Mouse (Mus musculus): ENCODE measurements around the gene Gdf1. TPM values are rescaled to one million over a fixed set of nuclear protein-coding genes. Genes with fewer than 3 reads are reported as not detected.
A peak's percentile ranks its signal among the peaks of the same experiment; 100 is the strongest.

Gdf1 gene
- polyA plus RNA-seq (2015; fragmentation: Nextera tagmentation; extraction: Ambion mirVana) = 8.7 and 9.5 TPM in 2 replicates

DNA sequence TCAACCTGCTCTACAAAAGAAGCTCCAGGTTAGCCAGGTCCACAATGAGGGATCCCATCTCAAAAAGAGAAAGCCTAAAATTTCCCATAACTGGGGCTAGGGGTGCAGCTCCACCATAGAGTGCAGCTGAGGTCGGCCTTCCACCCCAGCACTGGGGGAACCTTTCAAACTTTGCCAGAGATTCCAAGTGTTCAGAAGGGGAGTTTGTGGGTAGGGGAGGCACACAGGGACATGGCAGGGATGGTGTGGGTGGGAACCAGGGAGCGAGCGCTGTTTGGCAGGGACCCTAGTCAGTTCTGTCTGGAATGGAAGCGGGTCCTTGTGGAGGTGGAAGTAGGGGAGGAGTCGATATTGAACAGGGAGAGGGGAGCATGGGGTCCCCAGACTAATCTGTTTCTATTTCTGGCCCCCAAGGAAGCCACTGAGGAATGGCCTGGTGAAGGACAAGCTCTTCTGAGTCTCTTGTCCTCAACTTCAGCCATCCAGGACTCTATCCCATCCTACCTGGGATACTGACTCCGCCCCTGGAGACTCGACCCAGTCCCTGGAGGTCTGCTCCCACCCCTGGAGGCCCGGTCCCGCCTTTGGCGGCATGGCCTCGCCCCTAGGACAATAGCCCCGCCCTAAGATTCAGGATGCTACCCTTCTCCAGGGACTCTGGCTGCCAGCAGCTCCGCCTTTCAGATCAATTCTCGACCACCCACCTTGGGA is at the start of gene Gdf1:
Gene Gdf1, plus strand, starts transcription at position 694 of the 711 bp plus-strand sequence.
- Histone ChIP-seq H3K27me3 (replicated peaks; ENCODE audit: control insufficient read depth, insufficient read depth, low read length) (no peaks in the 10 kb centered on the region; the same call in 1 of the 2 replicates), H3K9me3 (ENCODE audit: control insufficient read depth, low read length) (no peaks in the 10 kb centered on the region), H3K27ac (ENCODE audit: low read depth, low read length) (no peak within 1 kb of the TSS), H3K4me2 (ENCODE audit: low read length) (peak within 1 kb of the TSS; percentile 12), H3K4me1 (ENCODE audit: control insufficient read depth, insufficient read depth, low read depth, low read length) (peaks cover 15% of the 10 kb centered on the region), H3K9ac (ENCODE audit: low read depth, low read length) (peak within 1 kb of the TSS; percentile 22; the same call in 1 of the 2 replicates), H3K4me3 (ENCODE audit: low read length) (no peak within 1 kb of the TSS), H3K36me3 (ENCODE audit: control insufficient read depth, insufficient read depth, low read length) (peaks cover 43% of the 10 kb centered on the region)
- ATAC-seq = no peak
- 29% methylated on average over 14 of the region's 14 CpGs for WGBS

DNA sequence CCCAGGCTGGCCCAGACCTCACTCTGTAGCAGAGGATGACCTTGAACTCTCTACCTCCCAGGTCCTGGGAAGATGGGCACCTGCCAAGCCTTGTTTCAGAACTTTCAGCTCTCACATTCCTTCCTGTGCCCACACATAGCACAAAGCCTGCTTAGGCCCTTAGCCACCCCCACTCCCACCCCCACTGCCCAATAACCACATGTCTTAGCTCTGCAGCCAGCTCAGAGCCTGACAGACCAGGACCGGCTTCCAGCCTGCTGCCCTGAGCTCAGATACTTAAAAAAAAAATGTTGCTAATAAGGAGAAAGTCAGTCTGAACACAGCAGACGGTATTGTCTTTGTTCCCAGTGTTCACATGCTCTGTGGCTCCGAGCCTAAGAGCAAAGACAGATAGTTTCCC is 48.6 kb upstream of the Gdf1 start:
- WGBS = 49% methylated on average over 3 of the region's 3 CpGs
- H3K27me3 ChIP-seq (replicated peaks; ENCODE audit: control insufficient read depth, insufficient read depth, low read length) = no peaks in the 10 kb centered on the region

DNA sequence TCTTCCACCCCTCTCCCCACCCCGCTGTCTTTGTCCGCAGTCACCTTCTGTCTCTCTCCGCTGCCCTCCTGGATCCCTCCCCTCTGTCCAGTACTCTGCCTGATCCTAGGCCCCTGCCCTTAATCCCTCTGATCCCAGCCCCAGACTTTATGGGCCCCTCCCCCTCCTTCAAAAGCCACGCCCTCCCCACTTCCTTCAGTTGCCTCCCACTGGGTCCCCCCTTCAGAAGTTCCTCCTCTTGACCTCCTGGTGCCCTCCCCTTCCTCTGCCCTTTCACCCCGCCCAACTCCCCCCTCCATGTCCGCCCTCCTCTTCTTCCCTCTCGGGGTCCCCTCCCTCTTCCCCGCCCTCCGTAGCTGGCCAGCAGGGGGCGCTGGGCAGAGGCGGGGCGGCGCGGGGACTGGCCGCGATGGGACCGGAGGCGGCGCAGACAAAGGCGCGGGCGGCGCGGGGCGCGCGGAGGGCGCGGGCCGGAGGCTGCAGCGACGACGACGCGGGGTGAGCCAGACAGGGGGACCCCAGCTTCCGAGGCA is 46.9 kb upstream of the Gdf1 start, which contains the start of gene Homer3:
Gene Homer3, plus strand, starts transcription at position 225 of the 533 bp plus-strand sequence.
- H3K27ac ChIP-seq (ENCODE audit: low read depth, low read length) = peak within 1 kb of the TSS; percentile 51; the same call in 1 of the 2 replicates
- H3K4me2 ChIP-seq (ENCODE audit: low read length) = peak within 1 kb of the TSS; percentile 71
- H3K27me3 ChIP-seq (replicated peaks; ENCODE audit: control insufficient read depth, insufficient read depth, low read length) = no peaks in the 10 kb centered on the region
- H3K4me3 ChIP-seq (ENCODE audit: low read length) = peak within 1 kb of the TSS; percentile 72
- 0 out of 2 replicates have a peak, but pooled peaks cover 7% of the 10 kb centered on the region for H3K36me3 ChIP-seq (ENCODE audit: control insufficient read depth, insufficient read depth, low read length)
- H3K9me3 ChIP-seq (ENCODE audit: control insufficient read depth, low read length) = no peaks in the 10 kb centered on the region
- H3K9ac ChIP-seq (ENCODE audit: low read depth, low read length) = peak within 1 kb of the TSS; percentile 82
- peak; percentile 83 for ATAC-seq
- peaks cover 12% of the 10 kb centered on the region for H3K4me1 ChIP-seq (ENCODE audit: control insufficient read depth, insufficient read depth, low read depth, low read length)
- under 1% methylated on average over 30 of the region's 36 CpGs for WGBS

More for the DNA sequence above, 48.6 kb upstream of the Gdf1 start:
- Histone ChIP-seq H3K4me2 (ENCODE audit: low read length) (no peak overlapping the region), H3K4me1 (ENCODE audit: control insufficient read depth, insufficient read depth, low read depth, low read length) (peaks cover 12% of the 10 kb centered on the region), H3K27ac (ENCODE audit: low read depth, low read length) (no peak overlapping the region), H3K4me3 (ENCODE audit: low read length) (no peak overlapping the region), H3K9ac (ENCODE audit: low read depth, low read length) (0 out of 2 replicates have a peak overlapping the region, but pooled peaks have one; percentile 28), H3K9me3 (ENCODE audit: control insufficient read depth, low read length) (no peaks in the 10 kb centered on the region), H3K36me3 (ENCODE audit: control insufficient read depth, insufficient read depth, low read length) (0 out of 2 replicates have a peak, but pooled peaks cover 5% of the 10 kb centered on the region)
- ATAC-seq = no peak

DNA sequence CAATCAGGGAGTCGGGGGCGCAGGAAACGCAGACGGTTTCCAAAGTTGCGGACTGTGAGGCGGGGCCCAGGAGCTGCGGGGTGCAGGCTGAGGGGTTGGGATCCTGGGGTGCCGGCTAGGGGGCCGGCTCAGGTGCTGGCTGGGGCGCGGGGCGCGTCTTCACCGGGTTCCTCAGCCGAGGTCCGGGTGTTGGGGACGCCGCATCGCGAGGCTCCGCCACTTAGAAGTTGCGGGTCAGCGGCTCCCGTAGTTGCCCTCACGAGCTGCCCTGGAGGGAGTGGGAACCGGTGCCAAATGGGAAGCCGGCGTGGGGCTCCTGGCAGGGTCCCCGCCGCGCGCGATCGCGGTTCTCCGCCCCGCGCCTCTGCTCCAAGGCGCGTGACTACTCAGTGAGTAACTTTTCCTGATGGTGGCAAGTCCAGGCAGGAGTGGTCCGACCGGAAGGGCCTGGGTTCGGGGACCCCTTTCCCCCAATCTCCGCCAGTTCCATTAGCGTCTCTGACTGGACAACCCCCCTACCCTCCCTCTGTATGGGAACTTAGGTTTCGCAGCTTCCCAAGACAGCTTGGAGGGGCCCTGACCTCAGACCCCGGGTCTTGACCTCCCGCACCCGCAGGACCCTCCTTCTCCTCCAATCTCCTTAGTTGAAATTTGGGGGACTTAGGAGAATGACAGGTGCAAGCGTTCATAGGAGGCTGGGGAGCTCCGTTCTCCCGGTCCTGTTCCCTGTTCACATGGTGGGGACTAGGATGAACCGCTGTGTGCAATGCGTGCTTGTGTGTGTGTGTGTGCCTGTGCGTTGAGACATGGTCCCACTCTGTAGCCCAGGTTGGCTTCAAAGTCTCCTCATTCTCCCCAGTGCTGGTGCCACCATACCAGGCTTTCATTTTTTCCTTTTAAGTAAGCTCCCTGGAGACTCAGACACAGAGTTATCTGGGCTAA is 46.2 kb upstream of the Gdf1 start:
- Histone ChIP-seq H3K27me3 (replicated peaks; ENCODE audit: control insufficient read depth, insufficient read depth, low read length) (no peaks in the 10 kb centered on the region), H3K36me3 (ENCODE audit: control insufficient read depth, insufficient read depth, low read length) (0 out of 2 replicates have a peak, but pooled peaks cover 7% of the 10 kb centered on the region), H3K4me2 (ENCODE audit: low read length) (peak overlapping the region; percentile 71), H3K27ac (ENCODE audit: low read depth, low read length) (peak overlapping the region; percentile 51; the same call in 1 of the 2 replicates), H3K4me1 (ENCODE audit: control insufficient read depth, insufficient read depth, low read depth, low read length) (peaks cover 12% of the 10 kb centered on the region), H3K9ac (ENCODE audit: low read depth, low read length) (peak overlapping the region; percentile 82), H3K4me3 (ENCODE audit: low read length) (peak overlapping the region; percentile 72), H3K9me3 (ENCODE audit: control insufficient read depth, low read length) (no peaks in the 10 kb centered on the region)
- peak; percentile 51 for ATAC-seq
- 1% methylated on average over 35 of the region's 55 CpGs for WGBS

DNA sequence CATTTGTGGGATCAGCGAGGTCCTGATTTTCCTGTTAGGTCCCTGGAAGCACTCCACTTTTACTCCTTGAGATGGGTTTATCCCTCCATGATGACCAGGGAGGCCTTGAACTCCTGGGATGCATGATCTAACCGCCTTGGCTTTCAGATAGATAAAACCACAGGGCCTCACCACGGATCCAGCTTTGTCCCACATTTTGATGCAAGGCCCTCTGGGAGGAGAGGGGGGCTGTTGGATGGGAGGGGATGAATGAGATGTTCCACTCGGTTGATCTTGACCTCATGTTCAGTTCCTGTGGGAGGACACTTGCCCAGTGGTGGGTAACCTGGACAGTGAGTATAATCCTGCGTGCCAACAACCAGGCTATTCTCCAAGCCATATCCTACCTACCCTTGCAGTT is 45.2 kb upstream of the Gdf1 start:
- Histone ChIP-seq H3K36me3 (ENCODE audit: control insufficient read depth, insufficient read depth, low read length) (peaks cover 8% of the 10 kb centered on the region; the same call in 1 of the 2 replicates), H3K4me3 (ENCODE audit: low read length) (no peak overlapping the region), H3K4me2 (ENCODE audit: low read length) (no peak overlapping the region), H3K9me3 (ENCODE audit: control insufficient read depth, low read length) (no peaks in the 10 kb centered on the region), H3K9ac (ENCODE audit: low read depth, low read length) (no peak overlapping the region), H3K4me1 (ENCODE audit: control insufficient read depth, insufficient read depth, low read depth, low read length) (peaks cover 12% of the 10 kb centered on the region), H3K27ac (ENCODE audit: low read depth, low read length) (no peak overlapping the region), H3K27me3 (replicated peaks; ENCODE audit: control insufficient read depth, insufficient read depth, low read length) (no peaks in the 10 kb centered on the region)
- ATAC-seq = no peak
- WGBS = 74% methylated on average over 5 of the region's 5 CpGs

DNA sequence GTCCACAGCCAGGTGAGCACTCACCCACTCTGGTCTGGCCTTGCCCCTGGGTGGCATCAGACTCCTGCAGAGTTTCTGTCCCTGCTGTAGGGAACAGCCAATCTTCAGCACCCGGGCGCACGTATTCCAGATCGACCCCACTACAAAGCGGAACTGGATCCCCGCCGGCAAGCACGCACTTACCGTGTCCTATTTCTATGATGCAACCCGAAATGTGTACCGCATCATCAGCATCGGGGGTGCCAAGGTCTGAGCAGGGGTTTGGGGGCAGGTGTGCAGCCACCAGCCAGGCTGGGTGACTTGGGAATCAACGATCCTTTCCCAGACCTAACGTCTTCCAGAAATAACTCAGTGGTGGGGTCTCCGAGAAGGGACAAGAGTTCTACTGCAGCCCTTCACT is 44.3 kb upstream of the Gdf1 start:
- no peak overlapping the region for H3K4me2 ChIP-seq (ENCODE audit: low read length)
- no peak overlapping the region for H3K4me3 ChIP-seq (ENCODE audit: low read length)
- H3K27ac ChIP-seq (ENCODE audit: low read depth, low read length) = no peak overlapping the region
- no peaks in the 10 kb centered on the region for H3K9me3 ChIP-seq (ENCODE audit: control insufficient read depth, low read length)
- ATAC-seq = no peak
- WGBS = 97% methylated on average over 15 of the region's 15 CpGs
- H3K9ac ChIP-seq (ENCODE audit: low read depth, low read length) = no peak overlapping the region
- peaks cover 12% of the 10 kb centered on the region; the same call in 1 of the 2 replicates for H3K36me3 ChIP-seq (ENCODE audit: control insufficient read depth, insufficient read depth, low read length)
- H3K27me3 ChIP-seq (replicated peaks; ENCODE audit: control insufficient read depth, insufficient read depth, low read length) = no peaks in the 10 kb centered on the region
- H3K4me1 ChIP-seq (ENCODE audit: control insufficient read depth, insufficient read depth, low read depth, low read length) = peaks cover 12% of the 10 kb centered on the region

DNA sequence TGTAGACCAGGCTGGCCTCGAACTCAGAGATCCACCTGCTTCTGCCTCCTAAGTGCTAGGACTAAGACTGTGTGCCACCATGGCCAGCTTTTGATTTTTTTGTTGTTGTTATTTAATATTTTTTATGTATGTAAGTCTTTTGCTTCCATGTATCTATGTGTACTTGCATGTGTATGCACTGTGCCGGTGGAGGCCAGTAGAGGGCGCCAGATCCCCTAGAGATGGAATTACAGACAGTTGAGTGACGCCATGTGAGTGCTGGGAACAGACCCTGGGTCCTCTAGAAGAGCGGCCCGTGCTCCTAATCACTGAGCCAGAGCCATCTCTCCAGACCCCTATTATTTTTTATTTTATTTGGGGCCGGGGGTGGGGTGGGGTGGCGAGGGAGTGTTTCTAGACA is 42.9 kb upstream of the Gdf1 start:
- Histone ChIP-seq H3K36me3 (ENCODE audit: control insufficient read depth, insufficient read depth, low read length) (peaks cover 12% of the 10 kb centered on the region; the same call in 1 of the 2 replicates), H3K27me3 (replicated peaks; ENCODE audit: control insufficient read depth, insufficient read depth, low read length) (no peaks in the 10 kb centered on the region), H3K4me1 (ENCODE audit: control insufficient read depth, insufficient read depth, low read depth, low read length) (peaks cover 12% of the 10 kb centered on the region), H3K4me2 (ENCODE audit: low read length) (no peak overlapping the region), H3K4me3 (ENCODE audit: low read length) (no peak overlapping the region), H3K9me3 (ENCODE audit: control insufficient read depth, low read length) (no peaks in the 10 kb centered on the region), H3K9ac (ENCODE audit: low read depth, low read length) (no peak overlapping the region), H3K27ac (ENCODE audit: low read depth, low read length) (no peak overlapping the region)
- WGBS = 90% methylated on average over 8 of the region's 8 CpGs
- no peak for ATAC-seq

DNA sequence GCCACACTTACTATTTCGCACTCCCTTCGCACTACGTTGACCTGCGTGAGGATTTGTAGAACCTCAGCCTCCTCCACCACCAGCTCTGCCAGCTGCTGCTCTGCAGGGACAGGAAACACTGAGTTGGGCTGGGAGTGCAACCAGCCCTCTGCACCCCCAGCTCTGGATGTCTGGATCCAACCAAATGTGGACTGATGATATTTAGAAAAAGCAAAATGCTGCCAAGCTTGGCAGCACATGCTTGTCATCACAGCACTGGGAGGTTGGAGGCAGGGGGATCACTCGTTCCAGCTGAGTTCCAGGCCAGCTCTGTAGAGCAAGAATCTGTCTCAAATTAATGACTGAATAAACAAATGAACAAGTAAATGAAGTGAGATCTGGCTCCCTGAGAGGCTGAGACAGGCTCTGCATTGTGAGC is 35.6 kb upstream of the Gdf1 start:
- ATAC-seq = no peak
- Histone ChIP-seq H3K4me1 (ENCODE audit: control insufficient read depth, insufficient read depth, low read depth, low read length) (no peaks in the 10 kb centered on the region), H3K36me3 (ENCODE audit: control insufficient read depth, insufficient read depth, low read length) (peaks cover 47% of the 10 kb centered on the region), H3K4me3 (ENCODE audit: low read length) (no peak overlapping the region), H3K9me3 (ENCODE audit: control insufficient read depth, low read length) (no peaks in the 10 kb centered on the region), H3K27ac (ENCODE audit: low read depth, low read length) (no peak overlapping the region), H3K4me2 (ENCODE audit: low read length) (no peak overlapping the region), H3K9ac (ENCODE audit: low read depth, low read length) (no peak overlapping the region), H3K27me3 (replicated peaks; ENCODE audit: control insufficient read depth, insufficient read depth, low read length) (no peaks in the 10 kb centered on the region)
- WGBS = 79% methylated on average over 5 of the region's 5 CpGs
